Mouse (Mus musculus): ENCODE data around the gene Cds2.
A peak's percentile ranks its signal among the peaks of the same experiment; 100 is the strongest.
"Not testable (repeated sequence)": the region's sequence is repeated elsewhere in the genome, so short reads cannot be mapped to it uniquely, and the experiment has no call there.

The Cds2 gene

DNA sequence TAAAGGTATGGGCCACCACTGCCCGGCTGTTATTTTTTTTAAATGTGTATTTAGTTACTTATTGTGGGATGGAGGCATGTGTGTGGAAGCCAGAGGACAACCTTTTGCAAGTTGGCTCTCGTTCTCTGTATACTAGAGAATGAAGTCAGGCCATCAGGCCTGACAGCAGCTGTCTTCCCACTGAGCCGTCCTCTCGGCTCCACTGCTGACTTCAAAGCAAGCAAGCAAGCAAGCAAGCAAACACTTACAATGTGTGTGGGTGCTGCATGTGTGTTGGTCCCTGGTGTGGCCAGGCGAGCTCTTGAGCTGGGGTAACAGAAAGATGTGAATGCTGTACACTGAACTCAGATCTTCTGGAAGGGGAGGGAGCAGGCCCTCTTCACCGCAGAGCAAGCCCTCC, 27.9 kb downstream of the Cds2 start:
- no peak for DNase-seq (ENCODE audit: low read depth, low spot score)

- DNase-seq (ENCODE audit: low read depth, low spot score), result no peak
These were observed 28.3 kb downstream of the Cds2 start for GRCm38 (mm10) chr2:132291265-132291664.

- peak; percentile 74 for DNase-seq (ENCODE audit: low read depth, low spot score)
These were observed 29.1 kb downstream of the Cds2 start for GRCm38 (mm10) chr2:132292083-132292482.

DNA sequence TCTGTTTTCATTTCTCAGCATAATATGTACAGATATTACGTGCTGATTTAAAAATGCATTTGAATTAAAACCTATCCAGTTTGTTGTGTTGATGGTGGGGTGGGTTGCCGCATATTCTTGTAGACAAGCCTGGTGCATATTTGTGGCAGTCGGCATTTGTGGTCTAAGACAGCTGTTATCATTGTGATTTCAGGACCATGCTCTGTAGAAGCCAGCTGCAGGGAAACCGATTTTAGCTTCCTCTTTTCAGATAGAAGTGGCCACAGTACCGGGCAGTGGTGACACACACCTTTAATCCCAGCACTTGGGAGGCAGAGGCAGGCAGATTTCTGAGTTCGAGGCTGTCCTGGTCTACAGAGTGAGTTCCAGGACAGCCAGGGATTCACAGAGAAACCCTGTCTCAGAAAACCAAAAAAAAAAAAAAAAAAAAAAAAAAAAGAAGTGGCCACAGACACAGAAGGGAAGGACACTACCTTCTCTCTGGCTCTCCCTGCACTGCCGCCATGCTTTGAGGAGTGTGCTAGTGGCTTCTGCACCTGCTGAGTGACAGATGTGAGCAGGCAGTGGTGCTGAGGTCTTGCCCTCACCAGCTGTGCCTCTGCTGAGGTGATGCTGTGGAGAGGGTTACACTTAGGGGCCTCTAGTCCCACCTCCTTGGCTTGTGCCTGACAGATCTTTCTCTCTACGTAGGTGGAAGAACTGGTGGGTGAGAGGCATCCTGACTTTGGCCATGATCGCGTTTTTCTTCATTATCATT, 30.9 kb downstream of the Cds2 start:
- DNase-seq (ENCODE audit: low read depth, low spot score), result no peak

DNA sequence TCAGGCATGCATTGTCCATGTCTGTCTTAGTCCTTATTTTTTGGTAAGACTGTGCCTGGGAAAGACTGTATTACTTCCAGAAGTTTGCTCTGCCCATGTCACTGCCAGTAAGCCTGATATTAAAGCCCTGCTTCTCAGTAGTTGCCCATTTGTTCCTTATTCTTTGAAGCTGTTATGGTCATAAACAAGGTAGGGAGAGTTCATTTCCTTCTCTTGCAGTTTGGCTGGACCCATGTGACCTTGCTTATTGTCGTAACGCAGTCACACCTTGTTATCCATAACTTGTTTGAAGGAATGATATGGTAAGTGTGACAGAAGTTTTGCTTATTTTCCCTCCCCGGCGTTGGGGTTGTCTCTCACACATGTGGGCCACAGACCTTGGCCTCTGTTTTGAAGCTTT, 35.3 kb downstream of the Cds2 start:
- DNase-seq (ENCODE audit: low read depth, low spot score), result no peak

- DNase-seq (ENCODE audit: low read depth, low spot score), result no peak
These were observed 38.5 kb downstream of the Cds2 start for GRCm38 (mm10) chr2:132301436-132301835.

DNA sequence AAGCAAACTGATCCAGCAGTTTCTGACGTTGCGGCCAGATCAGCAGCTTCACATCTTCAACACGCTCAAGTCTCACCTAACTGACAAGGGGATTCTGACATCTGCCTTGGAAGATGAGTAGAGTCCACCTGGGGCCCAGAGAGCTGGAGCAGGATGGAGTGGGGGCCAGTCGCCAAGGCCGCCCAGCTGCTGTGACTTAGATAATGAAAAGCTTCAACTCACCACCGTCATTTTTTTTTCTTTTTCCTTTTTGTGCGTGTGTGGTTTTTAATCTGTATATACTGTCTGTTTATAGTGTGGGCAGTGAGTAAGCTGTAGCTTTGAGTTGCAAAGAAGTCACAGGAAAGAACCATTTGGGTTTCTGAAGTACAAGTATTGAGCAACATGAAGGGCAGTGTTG, 42.2 kb downstream of the Cds2 start:
- DNase-seq (ENCODE audit: low read depth, low spot score), result no peak

- DNase-seq (ENCODE audit: low read depth, low spot score), result no peak
These were observed 43.0 kb downstream of the Cds2 start for GRCm38 (mm10) chr2:132305988-132306387.

DNA sequence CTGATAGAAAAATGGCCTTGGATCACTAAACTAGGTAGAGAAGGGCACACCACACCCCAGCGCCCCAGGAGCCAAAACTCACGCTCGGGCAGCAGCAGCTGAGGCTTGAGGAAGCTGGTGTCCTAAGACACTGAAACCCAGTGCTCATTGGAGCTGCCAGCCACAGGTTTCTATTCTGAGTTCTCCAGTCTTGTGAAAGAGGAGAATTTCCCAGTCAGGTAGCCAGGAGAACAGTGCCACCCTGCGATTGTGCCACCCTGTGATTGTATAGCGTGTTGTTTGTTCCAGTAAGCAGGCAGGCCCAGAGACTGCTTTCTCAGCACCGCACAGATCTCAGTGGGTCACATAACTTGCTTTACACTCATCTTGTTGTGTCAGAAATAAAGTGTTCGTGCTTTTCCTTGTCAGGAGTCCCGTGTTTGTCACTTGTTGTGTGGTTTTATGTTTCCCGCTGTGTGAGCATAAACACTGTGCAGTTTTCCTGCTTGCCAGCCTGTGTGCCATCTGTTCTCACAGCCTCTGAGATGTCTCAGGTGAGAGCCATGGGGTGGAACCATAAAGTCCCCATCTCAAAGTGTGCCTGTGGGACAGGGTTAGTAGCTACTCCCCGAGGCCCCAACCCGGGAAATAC, 44.4 kb downstream of the Cds2 start:
- no peak for DNase-seq (ENCODE audit: low read depth, low spot score)

- DNase-seq (ENCODE audit: low read depth, low spot score), result no peak
These were observed 45.9 kb downstream of the Cds2 start for GRCm38 (mm10) chr2:132308829-132309228.

DNA sequence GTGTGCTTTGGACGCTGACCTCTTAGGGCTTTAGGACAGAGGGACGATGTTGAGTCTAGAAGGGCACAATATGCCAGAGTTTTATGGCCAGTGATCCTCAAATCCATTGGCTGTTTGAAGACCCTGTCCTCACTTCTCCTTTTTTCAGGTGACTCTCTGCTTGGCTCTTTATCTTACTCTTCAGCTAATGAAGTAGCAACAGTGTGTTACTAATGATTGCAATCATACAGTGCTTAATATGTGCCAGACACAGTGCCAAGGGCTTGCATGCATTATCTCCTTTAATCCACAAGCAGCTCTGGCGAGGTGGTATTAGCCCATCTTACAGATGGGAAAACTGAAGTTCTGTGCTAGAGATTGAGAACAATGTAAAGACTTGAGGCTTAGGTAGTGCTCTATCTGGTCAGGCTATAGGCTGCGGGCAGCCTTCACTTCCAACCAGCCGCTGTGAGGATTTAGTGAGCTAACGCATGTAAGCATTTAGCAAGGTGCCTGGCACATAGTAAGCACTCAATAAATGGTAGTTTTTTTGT, 46.5 kb downstream of the Cds2 start:
- DNase-seq (ENCODE audit: low read depth, low spot score), result no peak

DNA sequence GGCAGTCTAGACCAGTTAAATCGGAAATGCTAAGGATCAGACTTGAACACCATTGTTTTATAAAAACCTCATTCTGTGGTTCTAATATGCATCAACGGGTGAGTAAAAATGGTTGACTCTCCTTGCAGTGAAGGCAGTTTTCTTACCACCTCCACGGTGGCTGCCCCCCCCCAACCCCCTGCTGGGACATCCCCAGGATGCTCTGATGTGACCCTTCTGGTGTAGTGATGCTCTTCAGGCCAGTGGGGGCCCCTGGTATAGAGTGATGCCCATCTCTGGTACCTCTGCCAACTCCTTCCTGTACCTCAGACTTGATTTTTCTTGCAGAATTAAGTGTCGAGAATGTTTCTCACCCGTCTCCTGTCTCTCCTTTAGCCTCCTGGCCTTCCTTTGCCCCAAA, 49.7 kb downstream of the Cds2 start:
- no peak for DNase-seq (ENCODE audit: low read depth, low spot score)

DNA sequence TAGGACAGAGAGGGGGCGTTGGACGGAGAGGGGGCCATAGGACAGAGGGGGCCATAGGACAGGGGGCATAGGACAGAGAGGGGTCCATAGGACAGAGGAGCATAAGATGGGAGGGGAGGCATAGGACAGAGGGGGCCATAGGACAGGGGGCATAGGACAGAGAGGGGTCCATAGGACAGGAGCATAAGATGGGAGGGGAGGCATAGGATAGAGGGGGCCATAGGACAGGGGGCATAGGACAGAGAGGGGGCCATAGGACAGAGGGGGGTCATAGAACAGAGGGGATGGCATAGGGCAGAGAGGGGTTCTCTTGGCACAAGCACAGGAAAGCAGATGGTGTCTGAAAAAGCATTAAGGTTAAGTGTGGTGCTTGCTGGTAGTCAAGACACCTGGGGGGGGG, 50.6 kb downstream of the Cds2 start:
- no peak for DNase-seq (ENCODE audit: low read depth, low spot score)

GRCm38 (mm10) chr2:132314057-132314456, 51.1 kb downstream of the Cds2 start:
- DNase-seq (ENCODE audit: low read depth, low spot score), result not testable (repeated sequence)

DNA sequence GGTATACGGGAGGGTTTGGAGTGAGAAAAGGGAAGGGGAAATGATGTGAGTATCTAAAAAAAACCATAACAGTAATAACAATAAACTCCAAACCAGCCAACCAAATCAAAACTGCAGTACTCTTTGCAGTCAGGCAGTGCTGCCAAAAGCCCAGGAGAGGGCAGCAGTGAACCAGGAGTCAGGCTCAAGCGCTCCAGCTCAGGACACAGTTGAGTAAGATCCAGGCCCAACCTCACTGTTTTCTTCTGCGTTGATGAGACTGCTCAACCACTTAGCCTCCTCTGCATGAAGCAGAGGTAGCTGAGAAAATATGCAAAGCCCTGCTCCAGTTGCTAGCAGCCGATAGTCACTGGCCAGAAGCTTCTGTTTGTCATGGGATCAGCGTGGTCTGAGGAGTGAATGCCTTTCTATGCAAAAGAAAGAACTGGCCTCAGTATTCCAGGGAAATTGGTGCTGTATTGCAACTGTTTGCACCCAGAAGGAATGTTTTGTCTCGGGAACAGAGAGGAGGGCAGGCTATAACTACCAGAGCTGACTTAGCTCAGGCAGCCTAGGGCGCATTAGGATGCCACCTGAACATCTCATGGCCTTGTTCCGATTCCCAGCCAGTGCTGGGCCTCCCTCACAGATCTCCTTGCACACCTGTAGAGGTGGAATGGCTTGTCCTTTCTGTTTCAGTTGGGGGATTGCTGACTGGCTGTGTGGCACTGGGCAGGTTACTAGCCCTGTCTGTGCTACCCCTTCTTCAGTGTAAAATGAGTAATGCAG, 53.3 kb downstream of the Cds2 start:
- peak; percentile 64 for DNase-seq (ENCODE audit: low read depth, low spot score)

DNA sequence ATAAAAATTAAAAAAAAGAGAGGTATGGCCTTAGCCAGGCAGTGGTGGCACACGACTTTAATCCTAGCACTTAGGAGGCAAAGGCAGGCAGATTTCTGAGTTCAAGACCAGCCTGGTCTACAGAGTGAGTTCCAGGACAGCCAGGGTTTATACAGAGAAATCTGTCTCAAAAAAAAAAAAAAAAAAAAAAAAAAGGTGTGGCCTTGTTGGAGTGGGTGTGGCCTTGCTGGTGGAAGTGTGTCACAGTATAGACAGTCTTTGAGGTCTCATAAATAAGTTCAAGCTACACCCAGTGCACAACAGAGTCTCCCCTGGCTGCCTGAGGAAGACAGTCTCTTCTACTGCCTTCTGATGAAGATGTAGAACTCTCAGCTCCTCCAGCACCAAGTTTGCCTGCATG, 54.2 kb downstream of the Cds2 start:
- no peak for DNase-seq (ENCODE audit: low read depth, low spot score)

DNA sequence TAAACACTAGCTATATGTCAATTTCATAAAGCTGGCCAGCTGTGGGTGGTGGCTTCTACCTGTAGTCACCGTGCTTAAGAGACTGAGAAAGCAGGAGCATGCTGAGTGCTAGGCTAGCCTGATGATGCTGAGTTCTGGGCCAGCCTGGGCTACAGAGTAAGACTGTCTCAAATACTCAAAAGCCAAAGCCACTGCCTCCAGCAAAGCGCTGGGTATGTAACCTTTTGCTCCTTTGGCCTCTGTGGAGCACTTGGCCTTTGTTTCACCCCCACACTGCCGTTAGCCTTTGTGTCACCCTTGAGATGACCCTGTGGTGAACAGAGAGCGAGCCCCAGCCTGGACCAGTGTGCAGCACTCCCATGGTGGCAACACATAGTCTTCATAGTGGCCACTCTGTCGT, 57.6 kb downstream of the Cds2 start:
- DNase-seq (ENCODE audit: low read depth, low spot score), result no peak

- no peak for DNase-seq (ENCODE audit: low read depth, low spot score)
These were observed 60.6 kb downstream of the Cds2 start for GRCm38 (mm10) chr2:132323541-132323940.

GRCm38 (mm10) chr2:132337202-132337601, 74.3 kb downstream of the Cds2 start:
- no peak for DNase-seq (ENCODE audit: low read depth, low spot score)

DNA sequence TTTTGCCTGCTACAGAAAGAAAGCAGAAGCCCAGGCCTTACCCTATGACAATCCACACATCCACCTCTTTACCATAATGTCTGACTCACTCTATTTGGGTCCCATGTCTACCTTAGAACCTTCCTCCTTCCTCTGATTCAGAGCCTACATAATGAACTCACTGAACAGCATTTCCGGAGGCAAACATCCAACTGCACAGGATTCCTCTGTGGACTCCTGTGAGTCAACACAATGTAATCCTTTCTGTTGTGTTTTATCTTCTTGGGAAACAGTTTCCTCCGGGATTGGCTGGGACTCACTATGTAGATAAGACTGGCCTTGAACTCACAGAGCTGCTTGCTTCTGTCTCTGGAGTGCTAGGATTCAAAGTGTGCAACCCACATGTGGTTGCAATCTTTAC, 77.4 kb downstream of the Cds2 start:
- no peak for DNase-seq (ENCODE audit: low read depth, low spot score)

GRCm38 (mm10) chr2:132341293-132341692, 78.3 kb downstream of the Cds2 start:
- DNase-seq (ENCODE audit: low read depth, low spot score), result no peak

GRCm38 (mm10) chr2:132343846-132344245, 80.9 kb downstream of the Cds2 start:
- peak; percentile 40 for DNase-seq (ENCODE audit: low read depth, low spot score)

All from telencephalon, adult 2 months (tissue).